Mouse (Mus musculus): ENCODE data around the gene Gm3250. TPM values are rescaled to one million over a fixed set of nuclear protein-coding genes. Genes with fewer than 3 reads are reported as not detected.
"Not testable (repeated sequence)": the region's sequence is repeated elsewhere in the genome, so short reads cannot be mapped to it uniquely, and the experiment has no call there.

Gene Gm3250
- total RNA-seq (2021) = not detected

DNA sequence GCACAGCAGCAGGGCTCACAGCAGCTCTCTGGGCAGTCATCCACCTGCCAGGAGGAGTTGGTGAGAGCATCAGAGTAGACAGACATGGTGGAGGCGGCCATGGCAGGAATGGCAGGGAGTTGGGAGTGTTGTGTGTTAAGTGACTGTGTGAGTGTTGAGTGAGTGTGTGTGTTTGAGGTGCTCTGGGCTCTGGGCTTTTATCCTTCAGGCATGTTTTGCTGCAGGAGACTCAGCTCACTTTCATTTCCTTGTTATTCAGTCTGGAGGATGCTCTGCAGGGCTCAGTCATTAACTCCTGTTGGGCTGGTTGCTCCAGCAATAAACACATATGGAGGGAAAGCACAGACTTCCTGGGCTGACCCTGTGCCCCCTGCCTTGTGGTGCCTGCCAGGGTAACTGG lies at the start of gene Gm3250:
TSS of gene Gm3250 (minus strand) at position 101 of the 400 bp plus-strand sequence.
- DNase-seq (ENCODE audit: low spot score); intact Hi-C loops (cut with DNase I): not testable (repeated sequence)

DNA sequence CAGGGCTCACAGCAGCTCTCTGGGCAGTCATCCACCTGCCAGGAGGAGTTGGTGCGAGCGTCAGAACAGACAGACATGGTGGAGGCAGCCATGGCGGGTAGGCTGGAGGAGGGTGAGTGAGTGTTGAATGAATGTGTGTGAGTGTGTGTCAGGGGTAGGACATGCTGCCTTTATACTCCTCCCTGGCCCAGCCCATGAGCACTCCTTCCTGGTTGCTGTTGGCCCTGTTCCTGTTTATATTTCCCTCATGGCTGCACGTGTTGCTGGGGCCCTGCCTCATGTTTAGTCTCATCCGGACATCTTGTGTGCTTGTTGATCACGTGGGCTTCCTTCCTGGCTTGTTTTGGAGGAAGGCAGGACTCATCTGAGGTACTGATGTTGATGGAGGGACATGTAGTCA lies 44.6 kb upstream of the Gm3250 start, which contains the start of gene Krtap10-4:
TSS of gene Krtap10-4 (minus strand) at position 145 of the 400 bp plus-strand sequence.
- DNase-seq (ENCODE audit: low spot score) = no peak
- intact Hi-C loops (cut with DNase I) = no loop called here

DNA sequence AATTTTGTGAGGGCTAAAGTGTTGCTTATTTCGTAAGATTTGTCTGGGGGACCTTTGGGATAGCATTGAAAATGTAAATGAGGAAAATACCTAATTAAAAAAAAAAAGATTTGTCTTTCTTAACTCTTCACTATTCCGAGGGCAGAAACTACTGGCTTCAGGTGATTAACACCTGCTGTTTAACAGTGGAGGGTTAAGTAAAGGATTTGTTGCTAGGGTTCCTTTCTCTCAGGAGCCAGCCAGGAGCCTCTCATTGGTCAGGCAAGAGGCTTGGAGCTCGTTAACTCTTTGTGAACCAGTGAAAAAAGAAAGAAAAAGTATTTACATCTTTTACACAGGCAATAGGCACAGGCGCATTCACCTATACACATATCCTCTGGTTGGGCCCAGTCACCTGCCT lies 36.9 kb upstream of the Gm3250 start:
- intact Hi-C loops (cut with DNase I) = loop anchor here (5.0 kb wide), 2 partner anchors 92 to 192 kb away; partner anchors contain the start of gene Gm10100
- DNase-seq (ENCODE audit: low spot score) = no peak

DNA sequence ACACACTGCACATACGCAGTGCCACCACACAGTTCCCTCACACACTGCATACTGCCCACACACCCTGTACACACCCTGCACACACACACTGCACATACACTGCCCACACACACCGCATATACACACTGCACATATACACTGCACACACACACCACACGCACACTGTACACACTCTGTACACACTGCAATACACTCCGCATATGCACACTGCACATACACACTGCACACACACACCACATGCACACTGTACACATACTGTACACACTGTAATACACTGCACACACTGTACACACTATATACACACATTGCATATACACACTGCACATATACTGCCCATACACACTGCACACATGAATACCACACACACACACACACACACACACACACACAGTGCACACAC lies 36.2 kb upstream of the Gm3250 start:
- intact Hi-C loops (cut with DNase I) = loop anchor here (5.0 kb wide), 2 partner anchors 91 to 191 kb away; partner anchors contain the start of gene Gm10100
- DNase-seq (ENCODE audit: low spot score) = no peak

DNA sequence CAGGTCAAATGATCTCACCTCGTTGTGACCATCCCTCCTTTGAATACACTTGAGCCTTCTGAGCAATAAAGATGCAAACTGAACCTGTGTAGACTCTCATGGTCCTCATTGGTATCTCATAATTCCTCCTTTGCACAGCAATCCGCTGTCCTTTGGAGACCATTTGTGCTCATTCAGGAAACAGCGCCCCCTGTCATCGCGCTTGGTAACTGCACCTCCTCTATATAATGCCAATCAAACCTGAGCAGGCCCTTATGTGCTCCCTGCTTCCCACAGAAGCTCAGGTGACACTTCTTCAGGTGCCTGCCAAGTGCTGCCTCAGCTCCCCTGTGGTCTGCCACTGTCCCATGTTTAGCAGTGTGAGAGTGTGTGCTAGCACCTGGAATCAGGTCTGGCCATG lies 33.2 kb upstream of the Gm3250 start:
- intact Hi-C loops (cut with DNase I) = loop anchor here (5.0 kb wide), 2 partner anchors 88 to 188 kb away; partner anchors contain the start of gene Gm10100
- no peak for DNase-seq (ENCODE audit: low spot score)

DNA sequence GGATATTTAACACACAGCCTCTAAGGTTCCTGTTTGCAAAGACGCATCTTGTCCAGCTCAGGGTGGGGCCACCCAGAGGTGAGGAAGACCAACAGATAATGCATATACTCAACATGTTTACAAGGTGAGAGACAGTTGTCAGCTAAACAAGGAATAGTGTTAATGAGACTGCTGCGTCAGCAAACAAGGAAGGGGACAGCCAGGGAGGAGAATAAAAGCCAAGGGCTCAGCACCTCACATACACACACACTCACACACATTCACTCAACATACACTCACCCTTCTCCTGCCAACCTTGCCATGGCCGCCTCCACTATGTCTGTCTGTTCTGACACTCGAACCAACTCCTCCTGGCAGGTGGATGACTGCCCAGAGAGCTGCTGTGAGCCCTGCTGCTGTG lies 32.0 kb upstream of the Gm3250 start, which contains the start of gene Gm2696:
TSS of gene Gm2696 (plus strand) at position 301 of the 400 bp plus-strand sequence.
- DNase-seq (ENCODE audit: low spot score) = no peak
- intact Hi-C loops (cut with DNase I) = no loop called here

DNA sequence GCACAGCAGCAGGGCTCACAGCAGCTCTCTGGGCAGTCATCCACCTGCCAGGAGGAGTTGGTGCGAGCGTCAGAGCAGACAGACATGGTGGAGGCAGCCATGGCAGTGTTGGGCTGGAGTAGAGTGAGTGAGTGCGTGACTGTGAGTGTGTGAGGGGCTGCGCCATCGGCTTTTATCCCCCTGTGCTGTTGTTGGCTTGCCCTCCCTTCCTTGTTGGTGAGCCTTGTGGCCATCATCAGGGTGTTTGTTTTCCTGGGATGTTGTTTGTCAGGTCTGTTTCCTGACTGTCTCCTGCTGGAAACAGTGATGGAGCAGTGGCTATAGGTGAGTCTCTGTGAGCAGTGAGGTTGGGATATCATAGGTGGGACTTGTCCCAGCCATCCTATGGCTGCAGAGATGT lies 29.4 kb upstream of the Gm3250 start, which contains the start of gene Gm9507:
TSS of gene Gm9507 (minus strand) at position 101 of the 400 bp plus-strand sequence.
- no peak for DNase-seq (ENCODE audit: low spot score)
- intact Hi-C loops (cut with DNase I) = no loop called here

DNA sequence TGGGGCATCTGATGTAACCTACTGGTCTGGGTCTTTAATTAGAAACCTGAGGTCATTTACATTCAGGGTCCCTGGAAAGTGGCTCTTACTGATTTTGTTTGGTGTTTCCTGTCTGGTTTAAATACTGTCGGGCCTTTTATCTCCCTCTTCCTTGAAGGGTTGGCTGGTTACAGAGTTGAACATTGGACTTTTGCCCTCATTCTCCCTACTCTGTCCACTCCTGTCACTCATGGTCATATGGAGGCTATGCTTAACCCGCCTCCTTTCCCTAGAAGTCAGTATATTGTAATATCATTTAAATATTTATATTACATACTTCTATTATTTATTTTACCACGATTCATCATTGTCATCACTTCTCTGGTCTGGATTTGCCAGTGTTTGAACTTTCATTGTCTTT lies 21.8 kb upstream of the Gm3250 start:
- no peak for DNase-seq (ENCODE audit: low spot score)
- intact Hi-C loops (cut with DNase I) = no loop called here

DNA sequence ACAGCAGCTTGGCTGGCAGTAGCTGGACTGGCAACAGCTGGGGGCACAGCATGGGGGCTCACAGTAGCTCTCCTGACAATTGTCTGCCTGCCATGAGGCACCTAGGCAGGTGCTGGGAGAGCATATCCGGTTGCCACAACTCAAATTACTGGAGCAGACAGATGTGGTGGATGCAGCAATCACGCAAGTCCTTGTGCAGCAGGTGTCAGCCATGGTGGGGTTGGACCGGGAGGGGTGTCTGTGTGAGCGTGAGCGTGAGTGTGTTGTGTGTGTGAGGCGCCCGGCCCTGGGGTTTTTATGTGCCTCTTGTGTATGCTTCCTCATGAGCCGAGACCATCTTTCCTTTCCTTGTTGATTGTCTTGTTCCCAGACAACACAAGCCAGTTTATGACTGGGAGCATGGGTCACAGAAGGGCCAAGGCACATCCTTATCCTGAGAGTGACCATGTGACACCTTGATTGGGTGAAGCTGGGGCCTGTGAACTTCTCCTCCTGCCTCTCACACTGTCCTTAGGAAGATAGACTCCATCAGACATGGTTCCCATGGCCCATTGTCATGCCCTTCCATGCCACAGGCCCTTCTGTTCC lies 16.7 kb upstream of the Gm3250 start, which contains the start of gene Gm19668:
TSS of gene Gm19668 (minus strand) at position 213 of the 588 bp plus-strand sequence.
- intact Hi-C loops (cut with DNase I) = no loop called here
- no peak for DNase-seq (ENCODE audit: low spot score)

DNA sequence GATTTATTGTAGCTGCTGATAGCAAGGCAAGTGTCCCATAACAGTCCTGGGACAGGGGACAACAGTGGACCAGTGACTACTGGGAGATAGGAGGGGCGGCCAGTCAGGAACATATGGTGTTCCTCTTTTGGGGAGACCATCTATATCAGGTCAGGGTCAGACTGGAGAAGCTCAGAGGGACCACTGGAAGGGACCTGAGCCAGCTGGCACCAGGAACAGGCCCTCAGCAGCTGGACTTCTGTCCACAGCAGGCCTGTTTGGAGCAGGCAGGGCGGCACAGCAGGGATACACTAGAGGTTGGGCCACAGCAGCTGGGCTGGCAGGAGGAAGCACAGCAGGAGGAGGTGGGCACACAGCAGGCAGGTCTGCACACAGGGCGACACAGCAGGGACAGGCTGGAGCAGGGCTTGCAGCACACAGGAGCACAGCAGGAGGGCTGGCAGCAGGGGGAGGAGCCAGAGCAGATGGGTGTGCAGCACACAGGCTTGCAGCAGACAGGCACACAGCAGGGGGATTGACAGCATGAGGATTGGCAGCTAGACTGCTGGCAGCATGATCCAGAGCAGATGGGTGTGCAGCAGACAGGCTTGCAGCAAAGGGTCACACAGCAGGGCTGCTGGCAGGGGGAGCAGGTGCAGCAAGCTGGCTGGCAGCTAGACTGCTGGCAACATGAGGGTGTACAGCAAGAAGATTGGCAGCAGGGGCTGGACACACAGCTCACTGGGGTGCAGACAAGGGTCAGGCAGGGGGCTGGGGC lies 16.0 kb upstream of the Gm3250 start:
- DNase-seq (ENCODE audit: low spot score); intact Hi-C loops (cut with DNase I): not testable (repeated sequence)

DNA sequence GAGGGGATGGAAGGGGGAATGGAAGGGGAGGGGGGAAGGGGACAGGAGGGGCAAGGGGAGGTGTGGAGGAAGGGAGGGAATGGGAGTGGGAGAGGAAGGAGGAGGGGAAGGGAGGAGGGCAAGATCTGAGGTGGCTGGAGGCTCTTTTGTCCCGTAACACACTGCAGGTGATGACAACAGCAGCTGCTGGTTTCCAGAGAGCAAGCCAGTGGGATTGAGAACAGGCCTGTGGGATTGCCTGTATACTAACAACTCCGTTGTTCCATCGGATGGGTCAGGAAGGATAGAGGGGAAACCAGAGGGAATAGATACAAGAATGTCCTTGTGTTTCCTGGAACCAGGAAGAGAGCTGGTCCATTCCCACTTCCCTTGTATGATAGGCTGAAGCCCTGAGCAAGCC lies 15.3 kb upstream of the Gm3250 start:
- intact Hi-C loops (cut with DNase I) = no loop called here
- DNase-seq (ENCODE audit: low spot score) = no peak

DNA sequence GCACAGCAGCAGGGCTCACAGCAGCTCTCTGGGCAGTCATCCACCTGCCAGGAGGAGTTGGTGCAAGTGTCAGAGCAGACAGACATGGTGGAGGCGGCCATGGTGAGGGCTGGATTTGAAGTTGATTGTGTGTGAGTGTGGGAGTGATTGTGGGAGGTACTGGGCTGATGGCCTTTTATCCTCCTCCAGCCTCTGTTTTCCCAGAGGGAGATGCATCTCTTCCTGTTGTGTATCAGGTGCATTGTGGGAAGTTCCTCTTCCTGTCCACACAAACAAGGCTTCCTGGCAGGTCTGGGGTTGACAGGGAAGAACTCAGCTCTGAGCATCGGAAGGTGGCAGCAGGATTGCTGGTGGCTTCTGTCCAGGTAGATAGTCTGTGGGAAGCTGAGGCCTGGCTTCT lies 12.6 kb upstream of the Gm3250 start, which contains the start of gene Gm9639:
TSS of gene Gm9639 (minus strand) at position 101 of the 400 bp plus-strand sequence.
- no peak for DNase-seq (ENCODE audit: low spot score)
- intact Hi-C loops (cut with DNase I) = no loop called here

DNA sequence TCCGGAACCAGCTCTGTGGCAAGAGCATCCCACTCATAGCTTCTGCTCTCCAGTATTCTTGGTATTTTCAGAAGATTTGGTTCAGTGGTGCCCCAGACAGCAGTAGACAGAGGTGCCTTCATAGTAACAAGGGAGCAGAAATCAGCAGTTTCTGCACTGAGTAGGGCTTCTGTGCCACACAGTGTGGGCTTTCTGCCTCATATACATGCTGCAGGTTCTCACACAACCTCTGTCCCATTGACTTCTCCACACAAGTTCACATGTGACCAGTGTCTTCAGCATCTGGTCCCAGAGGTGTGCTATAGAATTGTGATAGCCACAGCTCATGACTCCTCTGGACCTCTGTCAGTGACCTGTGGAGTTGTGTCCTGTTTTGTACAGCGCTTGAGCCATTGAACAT lies 6.3 kb upstream of the Gm3250 start:
- intact Hi-C loops (cut with DNase I) = no loop called here
- DNase-seq (ENCODE audit: low spot score) = no peak

DNA sequence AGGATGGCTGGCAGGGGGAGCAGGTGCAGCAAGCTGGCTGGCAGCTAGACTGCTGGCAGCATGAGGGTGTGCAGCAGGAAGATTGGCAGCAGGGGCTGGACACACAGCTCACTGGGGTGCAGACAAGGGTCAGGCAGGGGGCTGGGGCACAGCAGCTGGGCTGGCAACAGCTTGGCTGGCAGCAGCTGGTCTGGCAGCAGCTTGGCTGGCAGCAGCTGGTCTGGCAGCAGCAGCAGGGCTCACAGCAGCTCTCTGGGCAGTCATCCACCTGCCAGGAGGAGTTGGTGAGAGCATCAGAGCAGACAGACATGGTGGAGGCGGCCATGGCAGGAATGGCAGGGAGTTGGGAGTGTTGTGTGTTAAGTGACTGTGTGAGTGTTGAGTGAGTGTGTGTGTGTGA lies 5.5 kb upstream of the Gm3250 start, which contains the start of gene Gm7137:
TSS of gene Gm7137 (minus strand) at position 325 of the 400 bp plus-strand sequence.
- intact Hi-C loops (cut with DNase I); DNase-seq (ENCODE audit: low spot score): not testable (repeated sequence)

DNA sequence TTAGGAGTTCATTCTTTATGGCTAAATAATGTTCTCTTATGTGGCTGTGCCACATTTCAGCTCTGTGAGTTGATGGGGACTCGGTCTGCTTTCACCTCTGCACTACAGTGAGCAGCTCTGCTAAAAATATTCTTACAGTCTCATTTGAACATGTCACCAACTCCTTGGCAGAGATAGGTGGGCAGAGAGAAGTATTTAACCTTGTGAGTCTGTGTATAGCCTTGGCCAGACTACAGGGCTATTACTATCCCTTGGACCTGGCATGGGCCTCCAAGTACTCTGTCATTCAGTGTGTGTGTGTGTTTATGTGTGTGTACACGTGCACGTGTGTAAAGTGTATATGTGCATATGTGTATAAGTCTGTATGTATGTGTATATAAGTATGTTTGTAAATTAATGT lies 1.1 kb upstream of the Gm3250 start:
- intact Hi-C loops (cut with DNase I) = not testable (repeated sequence)

DNA sequence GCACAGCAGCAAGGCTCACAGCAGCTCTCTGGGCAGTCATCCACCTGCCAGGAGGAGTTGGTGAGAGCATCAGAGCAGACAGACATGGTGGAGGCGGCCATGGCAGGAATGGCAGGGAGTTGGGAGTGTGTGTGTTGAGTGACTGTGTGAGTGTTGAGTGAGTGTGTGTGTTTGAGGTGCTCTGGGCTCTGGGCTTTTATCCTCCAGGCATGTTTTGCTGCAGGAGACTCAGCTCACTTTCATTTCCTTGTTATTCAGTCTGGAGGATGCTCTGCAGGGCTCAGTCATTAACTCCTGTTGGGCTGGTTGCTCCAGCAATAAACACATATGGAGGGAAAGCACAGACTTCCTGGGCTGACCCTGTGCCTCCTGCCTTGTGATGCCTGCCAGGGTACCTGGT lies 5.5 kb downstream of the Gm3250 start, which contains the start of gene Gm7138:
TSS of gene Gm7138 (minus strand) at position 101 of the 400 bp plus-strand sequence.
- DNase-seq (ENCODE audit: low spot score); intact Hi-C loops (cut with DNase I): not testable (repeated sequence)

More for the DNA sequence above, 1.1 kb upstream of the Gm3250 start:
- not testable (repeated sequence) for DNase-seq (ENCODE audit: low spot score)

DNA sequence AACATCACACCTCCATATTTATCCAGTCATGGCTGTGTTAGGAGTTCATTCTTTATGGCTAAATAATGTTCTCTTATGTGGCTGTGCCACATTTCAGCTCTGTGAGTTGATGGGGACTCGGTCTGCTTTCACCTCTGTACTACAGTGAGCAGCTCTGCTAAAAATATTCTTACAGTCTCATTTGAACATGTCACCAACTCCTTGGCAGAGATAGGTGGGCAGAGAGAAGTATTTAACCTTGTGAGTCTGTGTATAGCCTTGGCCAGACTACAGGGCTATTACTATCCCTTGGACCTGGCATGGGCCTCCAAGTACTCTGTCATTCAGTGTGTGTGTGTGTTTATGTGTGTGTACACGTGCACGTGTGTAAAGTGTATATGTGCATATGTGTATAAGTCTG lies 10.2 kb downstream of the Gm3250 start:
- not testable (repeated sequence) for DNase-seq (ENCODE audit: low spot score)

DNA sequence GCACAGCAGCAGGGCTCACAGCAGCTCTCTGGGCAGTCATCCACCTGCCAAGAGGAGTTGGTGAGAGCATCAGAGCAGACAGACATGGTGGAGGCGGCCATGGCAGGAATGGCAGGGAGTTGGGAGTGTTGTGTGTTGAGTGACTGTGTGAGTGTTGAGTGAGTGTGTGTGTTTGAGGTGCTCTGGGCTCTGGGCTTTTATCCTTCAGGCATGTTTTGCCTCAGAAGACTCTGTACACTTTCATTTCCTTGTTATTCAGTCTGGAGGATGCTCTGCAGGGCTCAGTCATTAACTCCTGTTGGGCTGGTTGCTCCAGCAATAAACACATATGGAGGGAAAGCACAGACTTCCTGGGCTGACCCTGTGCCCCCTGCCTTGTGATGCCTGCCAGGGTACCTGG lies 11.1 kb downstream of the Gm3250 start, which contains the start of gene Gm3238:
TSS of gene Gm3238 (minus strand) at position 101 of the 400 bp plus-strand sequence.
- DNase-seq (ENCODE audit: low spot score); intact Hi-C loops (cut with DNase I): not testable (repeated sequence)

More for the DNA sequence above, 10.2 kb downstream of the Gm3250 start:
- intact Hi-C loops (cut with DNase I) = not testable (repeated sequence)

DNA sequence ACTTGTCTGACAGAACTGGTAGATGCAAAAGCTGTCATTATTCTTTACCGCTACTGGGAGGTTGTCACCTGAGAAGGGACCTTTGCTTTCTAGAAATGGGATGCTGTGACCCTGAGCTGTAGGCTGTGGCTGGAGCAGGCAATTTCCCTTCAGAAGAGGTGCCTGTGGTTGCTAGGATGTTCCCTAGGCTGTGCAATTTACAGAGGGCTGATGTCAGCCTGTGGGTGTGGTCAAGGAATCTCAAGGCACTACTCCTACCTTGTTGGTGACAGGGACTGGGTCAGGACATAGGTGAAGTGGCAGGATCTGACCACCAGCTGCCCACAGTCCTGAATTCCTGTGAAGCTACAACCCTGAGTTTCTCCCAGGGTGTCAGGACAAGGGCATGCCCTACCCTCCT lies 12.6 kb downstream of the Gm3250 start:
- intact Hi-C loops (cut with DNase I) = no loop called here

DNA sequence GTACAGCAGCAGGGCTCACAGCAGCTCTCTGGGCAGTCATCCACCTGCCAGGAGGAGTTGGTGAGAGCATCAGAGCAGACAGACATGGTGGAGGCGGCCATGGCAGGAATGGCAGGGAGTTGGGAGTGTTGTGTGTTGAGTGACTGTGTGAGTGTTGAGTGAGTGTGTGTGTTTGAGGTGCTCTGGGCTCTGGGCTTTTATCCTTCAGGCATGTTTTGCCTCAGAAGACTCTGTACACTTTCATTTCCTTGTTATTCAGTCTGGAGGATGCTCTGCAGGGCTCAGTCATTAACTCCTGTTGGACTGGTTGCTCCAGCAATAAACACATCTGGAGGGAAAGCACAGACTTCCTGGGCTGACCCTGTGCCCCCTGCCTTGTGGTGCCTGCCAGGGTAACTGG lies 22.8 kb downstream of the Gm3250 start, which contains the start of gene Gm3233:
TSS of gene Gm3233 (minus strand) at position 101 of the 400 bp plus-strand sequence.
- DNase-seq (ENCODE audit: low spot score); intact Hi-C loops (cut with DNase I): not testable (repeated sequence)

More for the DNA sequence above, 12.6 kb downstream of the Gm3250 start:
- DNase-seq (ENCODE audit: low spot score) = no peak

All from heart, postnatal 25 days (tissue).